Mouse (Mus musculus): ENCODE measurements at regions not wholly inside any gene's neighbourhood (a gene's known extent, or its start where the extent isn't known, plus 50 kb on each side); places are given as distances from the start of the nearest gene placed in this dataset.

GRCm38 (mm10) chr11:55878631-55879030 lies 162.2 kb downstream of the Nmur2 start:
- TF ChIP-seq POLR2A (IDR thresholded peaks at IDR 0.05; ENCODE audit: extremely low read depth, insufficient read depth, low read length) (no peak), CTCF (IDR thresholded peaks at IDR 0.05; ENCODE audit: extremely low read depth, insufficient read depth, low read length) (no peak)

Data from cortical plate, adult 2 months (tissue).